Mouse (Mus musculus) adrenal gland, postnatal 36 days (tissue): ENCODE measurements around the gene Pabpc4. TPM values are rescaled to one million over a fixed set of nuclear protein-coding genes. Genes with fewer than 3 reads are reported as not detected.
"Not testable (repeated sequence)": the region's sequence is repeated elsewhere in the genome, so short reads cannot be mapped to it uniquely, and the experiment has no call there.

ENCODE experiments used
- DNase-seq, 2 experiments: peaks; one replicate each; pipeline ENCODE4 v3.0.0; 2021; ENCODE audit warnings: mixed read lengths in 1 of 2
- total RNA-seq, 2 experiments: library from RNA; stranded (reverse); gene quantifications; 2 replicates each; pipeline ENCODE4 v1.2.3; 2021

Pabpc4 gene
- total RNA-seq, 2 experiments from 2014 or later = 98.0 to 113 TPM

DNA sequence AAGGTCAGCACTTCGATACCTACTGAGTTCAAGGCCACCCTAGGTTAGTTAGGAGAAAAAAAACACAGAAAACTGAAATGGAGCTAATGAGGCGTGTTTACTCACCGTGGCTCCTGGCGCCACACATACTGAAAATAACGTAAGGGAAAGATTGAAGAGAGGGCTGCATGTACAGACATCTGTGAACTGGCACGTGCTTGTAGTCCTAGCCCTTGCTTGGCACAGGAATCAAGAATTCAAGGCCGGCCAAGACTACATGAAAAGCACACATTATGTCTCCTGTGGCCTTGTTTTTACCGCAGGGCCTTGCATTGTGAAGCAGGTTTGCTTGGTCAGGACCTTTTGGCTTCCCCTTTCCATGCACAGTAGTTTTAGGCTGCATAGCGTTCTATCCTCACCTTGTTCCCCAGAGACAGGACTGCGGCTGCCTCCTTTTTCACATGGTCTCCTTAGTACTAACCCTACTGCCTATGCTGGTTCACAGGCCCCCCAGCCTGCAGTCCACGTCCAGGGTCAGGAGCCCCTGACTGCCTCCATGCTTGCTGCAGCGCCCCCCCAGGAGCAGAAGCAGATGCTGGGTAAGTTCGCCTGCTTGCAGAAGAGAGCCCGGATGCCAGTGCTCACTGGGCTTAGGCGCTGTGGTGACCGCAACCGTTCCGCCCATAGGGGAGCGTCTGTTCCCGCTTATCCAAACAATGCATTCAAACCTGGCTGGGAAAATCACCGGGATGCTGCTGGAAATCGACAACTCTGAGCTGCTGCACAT lies 35.2 kb downstream of the Pabpc4 start:
- DNase-seq = peak; percentile 57 to 59

DNA sequence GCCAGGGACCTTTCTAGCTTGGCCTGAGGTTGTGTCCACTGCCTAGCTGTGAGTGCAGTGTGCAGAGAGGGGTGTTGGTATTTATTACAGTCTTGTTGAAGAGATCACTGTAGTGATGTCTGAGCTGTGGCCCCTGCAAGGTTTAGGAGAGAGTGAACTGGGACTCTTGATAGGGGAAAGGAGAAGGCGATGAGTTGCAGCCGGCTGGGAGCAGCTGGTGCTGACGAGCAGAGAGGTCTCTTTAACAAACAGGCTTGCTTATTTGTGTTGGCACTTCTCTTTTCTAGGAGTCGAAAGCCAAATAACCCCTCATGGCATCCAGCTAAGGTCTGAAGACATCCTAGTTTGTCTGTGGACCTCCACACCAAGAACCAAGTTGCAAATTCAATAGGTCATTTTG lies 36.1 kb downstream of the Pabpc4 start:
- DNase-seq = no peak

- DNase-seq = peak; percentile 59 to 75
These were observed 37.0 kb downstream of the Pabpc4 start for GRCm38 (mm10) chr4:123298980-123299670.

DNA sequence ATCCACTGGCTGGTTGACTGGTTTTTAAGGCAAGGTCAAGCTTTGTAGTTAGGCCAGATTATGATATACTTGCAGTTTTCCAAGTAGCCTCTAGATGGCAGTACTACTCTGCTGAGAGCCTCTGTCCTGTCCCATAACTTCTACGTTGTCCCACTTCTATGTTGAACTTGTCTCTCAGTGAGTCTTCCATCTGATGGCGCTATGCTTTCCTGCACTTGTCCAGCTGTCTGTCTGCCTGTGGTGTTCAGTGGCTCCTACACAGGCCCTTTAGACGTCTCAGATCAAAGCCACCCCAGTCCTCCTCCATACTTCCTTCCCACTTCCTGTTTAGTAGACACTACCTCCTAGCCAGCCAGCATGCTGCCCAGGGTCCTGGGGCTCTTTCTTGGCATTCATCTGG lies 43.6 kb downstream of the Pabpc4 start:
- DNase-seq = no peak

GRCm38 (mm10) chr4:123306999-123307398 lies 44.8 kb downstream of the Pabpc4 start:
- DNase-seq = no peak

GRCm38 (mm10) chr4:123308292-123308691 lies 46.1 kb downstream of the Pabpc4 start:
- DNase-seq = no peak

DNA sequence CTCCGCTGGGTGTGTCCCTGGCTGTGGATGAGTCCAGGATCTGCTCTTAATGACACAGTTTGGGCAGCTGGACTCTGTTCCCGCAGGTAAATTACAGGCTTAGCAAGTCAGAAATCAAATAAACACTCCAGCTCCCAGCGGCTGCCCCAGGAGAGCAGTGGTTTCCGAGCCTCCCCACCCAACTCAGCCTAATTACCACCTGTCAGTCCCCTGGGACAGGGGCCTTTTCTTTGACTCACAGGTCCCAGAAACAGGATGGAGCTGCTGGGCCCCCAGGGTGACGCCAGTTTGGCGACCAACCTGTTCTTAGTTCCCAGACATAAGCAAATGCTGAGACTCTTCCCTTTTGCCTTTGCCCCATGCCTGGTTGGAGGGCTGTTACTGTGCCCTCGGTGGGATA lies 49.7 kb downstream of the Pabpc4 start:
- no peak for DNase-seq

- no peak for DNase-seq
These were observed 50.9 kb downstream of the Pabpc4 start for GRCm38 (mm10) chr4:123313010-123313409.

GRCm38 (mm10) chr4:123314497-123314896 lies 52.3 kb downstream of the Pabpc4 start:
- no peak for DNase-seq

GRCm38 (mm10) chr4:123322910-123323309 lies 60.8 kb downstream of the Pabpc4 start:
- DNase-seq = not testable (repeated sequence)

DNA sequence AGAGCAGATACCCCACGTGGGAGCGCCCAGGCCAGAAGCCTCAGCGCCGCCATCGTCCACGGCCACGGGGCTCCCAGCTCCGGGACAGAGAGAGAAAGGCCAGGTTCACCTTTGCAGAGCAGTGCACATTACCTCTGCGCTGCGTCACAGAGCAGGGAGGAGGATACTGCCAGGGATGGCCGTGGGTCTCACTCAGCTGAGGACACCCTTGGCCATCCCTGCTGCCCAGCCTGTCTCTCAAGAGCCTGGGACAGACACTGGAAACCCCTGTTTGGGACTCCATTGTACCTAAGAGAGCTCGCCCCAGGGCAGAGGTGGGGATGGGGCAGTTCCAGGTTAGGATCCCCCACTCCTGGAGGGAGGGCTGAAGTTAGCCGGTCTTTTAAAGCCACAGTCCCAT lies 61.4 kb downstream of the Pabpc4 start, which contains the start of gene Oxct2a:
Oxct2a (minus strand) TSS at position 101 of the 400 bp plus-strand sequence.
- DNase-seq = no peak

GRCm38 (mm10) chr4:123326087-123326486 lies 63.9 kb downstream of the Pabpc4 start:
- DNase-seq = no peak

- DNase-seq = no peak
These were observed 65.5 kb downstream of the Pabpc4 start for GRCm38 (mm10) chr4:123327630-123328029.

DNA sequence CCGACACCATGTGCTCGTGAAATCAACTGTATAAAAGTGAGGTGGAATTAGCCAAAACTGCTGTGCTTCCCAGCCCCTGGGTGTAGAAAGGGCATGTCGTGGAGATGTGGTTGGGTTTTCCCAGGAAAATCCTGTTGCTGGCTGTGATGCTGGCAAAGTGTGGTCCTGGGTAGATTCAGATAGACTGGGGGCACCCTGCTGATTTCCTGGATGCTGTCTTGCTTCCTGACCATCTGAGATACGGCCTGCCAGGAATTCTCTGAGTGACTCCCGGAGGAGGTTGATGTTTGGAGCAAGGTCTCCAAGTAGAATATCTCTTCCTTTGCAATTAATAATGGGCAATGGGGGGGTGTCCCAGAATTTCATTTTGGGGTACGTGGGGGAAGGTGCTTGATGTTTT lies 66.8 kb downstream of the Pabpc4 start:
- DNase-seq = no peak

DNA sequence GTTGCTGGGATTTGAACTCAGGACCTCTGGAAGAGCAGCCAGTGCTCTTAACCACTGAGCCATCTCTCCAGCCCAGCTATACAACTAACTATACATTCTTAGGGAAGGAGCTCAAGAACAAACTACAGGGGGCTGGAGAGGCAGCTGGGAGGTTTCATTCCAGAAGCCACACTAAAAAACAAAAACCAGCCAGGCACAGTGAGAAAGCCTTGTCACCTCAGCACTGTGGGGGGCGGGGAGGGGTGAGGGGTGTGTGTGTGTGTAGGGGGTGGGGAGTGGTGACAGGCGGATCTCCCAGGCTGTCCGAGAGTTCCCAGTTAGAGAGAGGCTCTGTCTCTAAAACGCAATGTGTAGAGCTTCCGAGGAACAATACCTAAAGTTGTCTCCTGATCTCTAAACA lies 69.2 kb downstream of the Pabpc4 start:
- no peak for DNase-seq

DNA sequence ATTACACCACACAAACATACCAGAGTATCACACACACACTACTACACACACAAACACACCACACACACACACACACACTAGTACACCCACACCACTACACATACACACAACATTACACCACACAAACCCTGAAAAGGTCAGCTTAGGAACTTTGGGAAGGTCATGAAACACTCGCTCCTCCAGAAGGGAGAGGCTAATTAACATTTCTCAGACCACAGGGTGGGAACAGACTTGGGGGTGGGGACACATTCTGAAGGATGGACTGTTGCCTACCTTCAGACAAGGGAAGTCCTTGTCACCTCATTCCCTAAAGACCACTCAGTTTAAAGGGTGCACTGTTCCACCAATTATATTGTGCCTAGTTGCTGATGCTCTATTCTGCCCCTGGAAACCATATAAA lies 69.8 kb downstream of the Pabpc4 start:
- DNase-seq = not testable (repeated sequence)

- no peak for DNase-seq
These were observed 71.0 kb downstream of the Pabpc4 start for GRCm38 (mm10) chr4:123333151-123333550.

GRCm38 (mm10) chr4:123334177-123334576 lies 72.0 kb downstream of the Pabpc4 start:
- no peak for DNase-seq

GRCm38 (mm10) chr4:123335244-123335643 lies 73.1 kb downstream of the Pabpc4 start:
- not testable (repeated sequence) for DNase-seq

DNA sequence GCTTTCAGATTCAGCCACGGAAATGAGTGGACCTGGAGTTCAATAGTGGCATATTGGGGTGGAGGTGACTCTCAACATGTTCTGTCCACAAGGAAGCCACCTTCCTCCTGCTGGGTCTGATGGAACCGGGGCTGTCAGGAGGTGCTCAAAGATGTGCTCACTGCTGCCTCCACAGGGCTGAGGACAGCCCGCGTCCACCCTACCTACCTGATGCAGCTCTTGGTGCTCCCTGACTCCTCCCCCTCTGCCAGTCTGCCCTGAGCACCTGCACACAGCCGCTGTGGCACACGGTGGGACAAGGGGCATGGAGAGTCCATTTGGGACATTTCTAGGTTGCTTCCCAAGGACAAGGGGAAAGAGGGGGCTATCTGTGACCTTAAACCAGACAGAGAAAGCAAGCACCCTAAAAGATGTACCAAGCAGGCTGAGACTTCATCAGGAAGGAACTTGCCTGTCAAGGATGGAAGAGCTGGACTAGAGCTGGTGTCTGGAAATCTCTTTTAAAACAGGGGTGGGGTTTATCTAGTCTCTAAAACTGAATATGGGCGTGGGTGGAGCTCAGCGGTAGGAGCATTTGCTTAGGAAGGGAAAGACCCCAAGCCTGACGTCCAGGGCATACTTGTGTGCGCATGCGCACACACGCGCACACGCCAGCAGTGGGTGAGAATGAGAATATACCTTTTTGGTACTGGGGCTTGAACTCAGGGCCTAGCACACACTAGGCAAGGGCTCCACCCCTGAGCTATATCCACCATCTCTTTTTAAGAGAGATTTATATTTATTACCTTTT lies 73.8 kb downstream of the Pabpc4 start:
- DNase-seq = no peak

DNA sequence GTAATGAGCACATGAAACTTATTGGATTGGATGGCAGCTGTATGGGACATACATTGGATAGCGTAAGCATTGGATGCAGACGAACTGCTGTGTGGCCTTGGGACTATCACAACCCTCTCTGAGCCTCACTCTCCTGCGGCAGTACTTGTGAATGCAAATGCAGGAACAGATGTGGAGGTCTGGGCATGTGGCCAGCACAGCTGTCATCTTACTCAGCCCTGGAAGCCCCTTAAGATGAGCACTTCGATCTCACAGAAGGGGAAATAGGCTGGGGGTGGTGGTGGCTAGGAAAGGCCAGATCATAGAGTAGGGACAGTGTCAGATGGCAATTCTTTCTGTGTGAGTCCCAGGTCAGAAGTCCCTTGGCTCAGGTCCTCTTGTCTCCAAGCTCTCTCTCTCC lies 75.5 kb downstream of the Pabpc4 start:
- DNase-seq = no peak

DNA sequence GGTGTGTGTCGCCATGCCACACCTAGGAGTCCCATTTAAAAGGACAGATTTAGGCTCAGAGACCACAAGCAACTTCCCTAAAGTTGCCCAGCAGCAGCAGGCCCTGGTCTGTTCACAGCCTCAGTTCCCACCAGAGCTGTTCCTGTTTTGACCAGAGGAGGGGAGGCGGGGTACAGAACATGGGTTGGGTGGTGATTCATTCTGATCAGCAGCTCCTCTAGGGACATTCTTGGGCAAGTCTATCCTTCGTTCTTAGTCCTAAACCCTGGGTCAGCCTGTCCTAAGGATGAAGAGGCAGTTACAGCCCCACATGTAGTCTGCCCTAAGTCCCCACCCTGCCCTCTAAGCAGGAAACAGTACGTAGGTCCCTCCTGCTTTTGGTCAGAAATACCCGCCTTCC lies 78.1 kb downstream of the Pabpc4 start:
- DNase-seq = no peak
